Mouse (Mus musculus) hematopoietic stem cell, adult 5-6 weeks (primary cell): ENCODE measurements around the gene Tubb4b. TPM values are rescaled to one million over a fixed set of nuclear protein-coding genes. Genes with fewer than 3 reads are reported as not detected.
"Not testable (repeated sequence)": the region's sequence is repeated elsewhere in the genome, so short reads cannot be mapped to it uniquely, and the experiment has no call there.

Experiments used
- ATAC-seq, 2 experiments: fragments of 125-278 bp in 1 of 2; replicated peaks in 1 of 2; 2 replicates each; pipeline ENCODE4 v1.8.0; 2016 to 2017; ENCODE audit warnings: inconsistent platforms in 2 of 2, mild to moderate bottlenecking in 2 of 2, moderate number of reproducible peaks in 2 of 2, low read depth in 1 of 2, moderate TSS enrichment in 1 of 2; ENCODE audit not compliant: low FRiP score in 2 of 2, poor library complexity in 2 of 2, severe bottlenecking in 2 of 2, insufficient read depth in 1 of 2, low TSS enrichment in 1 of 2
- total RNA-seq: library from RNA; stranded (forward); fragments of 172-1452, 232-1000 nt; gene quantifications from 2 replicates; pipeline ENCODE4 v1.2.3, GENCODE M21; 2017

Gene Tubb4b
- total RNA-seq: 426 and 473 TPM in 2 replicates

DNA sequence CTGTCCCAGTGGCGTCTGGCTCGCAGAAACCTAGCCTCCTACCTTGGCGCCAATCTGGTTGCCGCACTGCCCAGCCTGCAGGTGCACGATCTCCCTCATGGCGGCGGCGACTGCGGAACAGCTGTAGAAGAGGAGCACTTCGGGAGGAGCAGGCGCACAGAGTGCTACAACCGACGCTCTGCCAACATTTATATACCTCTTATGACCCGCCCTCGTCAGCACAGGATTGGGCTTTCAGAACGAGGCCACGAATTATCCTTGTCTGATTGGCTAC is at the start of gene Tubb4b:
Gene Tubb4b (minus strand): TSS at position 211 of the 274 bp plus-strand sequence.
- ATAC-seq: no peak

- no peak for ATAC-seq
These were observed 48.5 kb upstream of the Tubb4b start for GRCm38 (mm10) chr2:25273010-25273409.

DNA sequence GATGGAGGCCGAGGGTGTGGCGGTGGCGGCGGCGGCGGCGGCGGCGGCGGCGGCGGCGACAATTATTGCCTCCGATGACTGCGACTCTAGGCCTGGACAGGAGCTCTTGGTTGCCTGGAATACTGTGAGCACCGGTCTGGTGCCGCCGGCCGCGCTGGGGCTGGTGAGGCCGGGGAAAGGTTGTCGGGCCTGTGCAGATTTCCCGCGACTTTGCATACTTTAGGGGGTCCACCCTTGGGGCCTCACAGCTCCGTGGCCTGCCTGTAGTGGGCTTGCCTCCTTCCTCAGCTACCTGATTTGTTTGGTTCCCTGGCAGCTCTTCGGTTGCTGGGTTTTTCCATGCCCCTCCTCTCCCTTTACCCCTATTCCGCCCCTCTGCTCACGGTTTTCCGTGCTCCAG is 48.0 kb upstream of the Tubb4b start:
- ATAC-seq: no peak

GRCm38 (mm10) chr2:25271827-25272511 is 47.5 kb upstream of the Tubb4b start, which contains the start of the genes Ssna1 and Anapc2:
TSS of gene Ssna1 (minus strand) at chr2:25272438.
TSS of gene Anapc2 (plus strand) at chr2:25272478.
- ATAC-seq: peak; percentile 90 to 96

- no peak for ATAC-seq
These were observed 43.3 kb upstream of the Tubb4b start for GRCm38 (mm10) chr2:25267746-25268309.

GRCm38 (mm10) chr2:25267241-25267640 is 42.7 kb upstream of the Tubb4b start:
- no peak for ATAC-seq

GRCm38 (mm10) chr2:25266720-25267119 is 42.2 kb upstream of the Tubb4b start:
- ATAC-seq: no peak

GRCm38 (mm10) chr2:25265897-25266656 is 41.6 kb upstream of the Tubb4b start:
- ATAC-seq: peak; percentile 23 to 25; a peak in 2 of 4 replicates

DNA sequence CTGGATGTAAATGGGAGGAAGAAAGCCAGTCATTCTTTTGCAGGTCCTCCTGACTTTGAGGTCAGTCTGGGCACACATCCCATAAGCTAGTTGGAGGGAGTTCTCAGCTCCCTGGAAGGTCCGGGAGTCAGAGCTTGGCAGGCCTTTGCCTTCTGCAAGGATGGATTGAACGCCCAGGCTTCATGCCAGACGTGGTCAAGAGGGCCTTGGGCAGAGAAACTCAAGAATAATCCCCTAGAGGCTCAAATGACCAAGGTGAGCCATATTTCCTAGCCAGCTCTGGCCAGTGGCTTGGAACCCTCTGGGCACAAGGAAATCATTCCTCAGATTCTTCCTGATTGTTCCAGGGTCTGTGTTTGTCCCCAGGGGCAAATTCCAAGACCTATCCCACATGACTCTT is 40.3 kb upstream of the Tubb4b start:
- ATAC-seq: no peak

DNA sequence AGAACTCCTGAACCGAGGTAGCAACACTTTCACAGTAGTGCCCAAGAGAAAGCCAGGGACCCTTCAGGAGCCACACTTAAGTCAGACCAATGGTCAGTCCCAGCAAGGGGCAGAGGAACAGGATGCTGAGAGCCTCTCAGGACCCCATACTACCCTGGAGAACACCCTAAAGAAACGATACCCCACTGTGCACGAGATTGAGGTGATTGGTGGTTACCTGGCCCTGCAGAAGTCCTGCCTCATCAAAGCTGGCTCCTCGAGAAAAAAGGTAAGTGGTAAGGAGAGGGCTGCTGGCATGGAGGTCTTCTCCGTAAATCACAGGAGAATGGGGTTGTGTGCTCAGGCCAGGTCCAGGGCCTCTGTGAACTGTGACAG is 39.8 kb upstream of the Tubb4b start:
- ATAC-seq: no peak

GRCm38 (mm10) chr2:25263623-25264285 is 39.3 kb upstream of the Tubb4b start:
- no peak for ATAC-seq

- ATAC-seq: peak in 1 of 2 experiments; percentile 36; a peak in 2 of 4 replicates
These were observed 38.5 kb upstream of the Tubb4b start for GRCm38 (mm10) chr2:25262795-25263622.

- peak; percentile 98 for ATAC-seq
These were observed 37.8 kb upstream of the Tubb4b start, which contains the start of gene Tprn for GRCm38 (mm10) chr2:25262291-25262767. TSS of gene Tprn (plus strand) at chr2:25262618.

DNA sequence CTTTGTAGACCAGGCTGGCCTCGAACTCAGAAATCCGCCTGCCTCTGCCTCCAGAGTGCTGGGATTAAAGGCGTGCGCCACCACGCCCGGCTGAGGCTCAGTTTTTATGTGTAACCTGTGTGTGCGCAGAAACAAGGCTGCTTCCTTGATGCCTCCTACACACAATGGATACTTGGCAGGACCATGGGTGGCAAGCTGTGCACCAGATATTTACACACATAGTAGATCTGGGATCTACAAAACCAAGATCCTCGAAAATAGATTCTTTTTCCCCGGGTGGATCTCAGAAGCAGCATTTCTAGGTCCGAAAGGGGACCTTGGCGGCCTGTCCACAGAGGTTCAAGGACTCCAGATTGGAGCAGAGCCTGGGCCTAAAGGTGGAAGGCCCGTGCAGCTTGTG is 37.4 kb upstream of the Tubb4b start:
- ATAC-seq: no peak

GRCm38 (mm10) chr2:25258887-25259286 is 34.4 kb upstream of the Tubb4b start:
- no peak for ATAC-seq

DNA sequence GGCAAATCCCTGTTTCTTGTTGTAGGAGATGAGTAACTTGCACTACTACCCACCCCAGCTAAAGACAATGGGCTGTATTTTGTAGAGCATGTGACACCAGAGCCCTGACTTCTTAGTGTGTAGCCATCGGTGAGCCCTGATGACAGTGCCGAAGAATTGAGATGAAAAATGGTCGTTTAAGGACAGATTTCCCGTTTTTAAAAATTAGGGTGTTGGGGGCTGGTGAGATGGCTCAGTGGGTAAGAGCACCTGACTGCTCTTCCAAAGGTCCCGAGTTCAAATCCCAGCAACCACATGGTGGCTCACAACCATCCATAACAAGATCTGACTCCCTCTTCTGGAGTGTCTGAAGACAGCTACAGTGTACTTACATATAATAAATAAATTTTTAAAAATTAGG is 32.7 kb upstream of the Tubb4b start:
- not testable (repeated sequence) for ATAC-seq
